Mouse (Mus musculus) erythroid progenitor cell, adult 5-6 weeks (primary cell): ENCODE measurements at regions not wholly inside any gene's neighbourhood (a gene's known extent, or its start where the extent isn't known, plus 50 kb on each side); places are given as distances from the start of the nearest gene placed in this dataset.

Experiments used
- ATAC-seq: replicated peaks from 2 replicates; pipeline ENCODE4 v1.8.0; 2016; ENCODE audit warnings: moderate number of reproducible peaks, mild to moderate bottlenecking, moderate TSS enrichment, inconsistent platforms; ENCODE audit not compliant: poor library complexity, low FRiP score, severe bottlenecking

- no peak for ATAC-seq
These were observed 62.5 kb upstream of the Abcb5 start for GRCm38 (mm10) chr12:119028711-119029110.

- ATAC-seq, result no peak
These were observed 61.9 kb upstream of the Abcb5 start for GRCm38 (mm10) chr12:119028161-119028560.

- ATAC-seq, result no peak
These were observed 61.5 kb upstream of the Abcb5 start for GRCm38 (mm10) chr12:119027701-119028100.

GRCm38 (mm10) chr12:119026311-119026710 lies 60.1 kb upstream of the Abcb5 start:
- ATAC-seq, result no peak

- ATAC-seq, result no peak
These were observed 57.8 kb upstream of the Abcb5 start for GRCm38 (mm10) chr12:119024063-119024462.
